Mouse (Mus musculus) adipose tissue, adult 10 weeks (tissue): ENCODE results near the gene Arrdc5. TPM values are rescaled to one million over a fixed set of nuclear protein-coding genes. Genes with fewer than 3 reads are reported as not detected.

Experiments
- polyA plus RNA-seq: library from polyadenylated mRNA; stranded (reverse); fragments of 350-450 nt; fragmentation: Illumina TruSeq; extraction: RNeasy Lipid Tissue Mini Kit (QIAGEN cat#74804); gene quantifications from one replicate; pipeline ENCODE4 v1.2.3, GENCODE M21; 2014; ENCODE audit warnings: low read depth, low replicate concordance

The Arrdc5 gene
- 3.3 TPM for polyA plus RNA-seq

GRCm38 (mm10) chr17:56300186-56300585 lies at the start of gene Arrdc5:
Gene Arrdc5 (minus strand): TSS chr17:56300286.

GRCm38 (mm10) chr17:56325450-56326152 lies 25.5 kb upstream of the Arrdc5 start, which contains the start of gene Kdm4b:
Gene Kdm4b (plus strand): TSS chr17:56326062.

GRCm38 (mm10) chr17:56303160-56303846 lies 3.2 kb upstream of the Arrdc5 start, which contains the start of gene Uhrf1:
Gene Uhrf1 (plus strand): TSS chr17:56303321.

GRCm38 (mm10) chr17:56292531-56293222 lies 7.4 kb downstream of the Arrdc5 start, which contains the start of gene Plin3:
Gene Plin3 (minus strand): TSS chr17:56292873.

GRCm38 (mm10) chr17:56276643-56277566 lies 23.2 kb downstream of the Arrdc5 start, which contains the start of gene Ticam1:
Gene Ticam1 (minus strand): TSS chr17:56276786.

GRCm38 (mm10) chr17:56256239-56256881 lies 43.7 kb downstream of the Arrdc5 start, which contains the start of gene Fem1a:
Gene Fem1a (plus strand): TSS chr17:56256810.

Other genes starting within 250 kb of the Arrdc5 start
- gene Ubxn6, start 225.3 kb downstream of the Arrdc5 start, polyA plus RNA-seq: 75.3 TPM
- 58.6 TPM for gene Hdgfl2, start 220.7 kb downstream of the Arrdc5 start, polyA plus RNA-seq
- 510 TPM for gene Plin4, start 190.5 kb downstream of the Arrdc5 start, polyA plus RNA-seq
- 10.4 TPM for gene Plin5, start 182.7 kb downstream of the Arrdc5 start, polyA plus RNA-seq
- 160 TPM for gene Lrg1, start 178.3 kb downstream of the Arrdc5 start, polyA plus RNA-seq
- 5.5 TPM for gene Sema6b, start 159.9 kb downstream of the Arrdc5 start, polyA plus RNA-seq
- 1.7 TPM for gene Tnfaip8l1, start 137.8 kb downstream of the Arrdc5 start, polyA plus RNA-seq
- gene Mydgf, start 116.4 kb downstream of the Arrdc5 start, polyA plus RNA-seq: 63.5 TPM
- 24.6 TPM for gene Dpp9, start 81.4 kb downstream of the Arrdc5 start, polyA plus RNA-seq
- 14.1 TPM for gene Fem1a, start 43.5 kb downstream of the Arrdc5 start, polyA plus RNA-seq
- 14.9 TPM for gene Ticam1, start 23.5 kb downstream of the Arrdc5 start, polyA plus RNA-seq
- gene Plin3, start 7.4 kb downstream of the Arrdc5 start, polyA plus RNA-seq: 42.2 TPM
- 6.0 TPM for gene Uhrf1, start 3.0 kb upstream of the Arrdc5 start, polyA plus RNA-seq
- 28.3 TPM for gene Kdm4b, start 25.8 kb upstream of the Arrdc5 start, polyA plus RNA-seq
- gene Ptprs, start 176.2 kb upstream of the Arrdc5 start, polyA plus RNA-seq: 49.8 TPM
- gene Znrf4, start 212.1 kb upstream of the Arrdc5 start, polyA plus RNA-seq: 8.4 TPM